Mouse (Mus musculus) forebrain, embryonic 10.5 days (tissue): ENCODE measurements around the gene Rbm20. TPM values are rescaled to one million over a fixed set of nuclear protein-coding genes. Genes with fewer than 3 reads are reported as not detected.
A peak's percentile ranks its signal among the peaks of the same experiment; 100 is the strongest.

Source experiments
- DNase-seq: peaks from one replicate; pipeline ENCODE4 v3.0.0-alpha.2; 2017; ENCODE audit warnings: low spot score; ENCODE audit errors: extremely low spot score
- H3K27ac ChIP-seq: fragments of 300-500 bp; sonication (generic); 2 replicates; pipeline ENCODE4 v1.5.1; 2016; ENCODE audit warnings: mild to moderate bottlenecking
- H3K27me3 ChIP-seq: fragments of 300-500 bp; sonication (generic); 2 replicates; pipeline ENCODE4 v1.6.1; 2016; ENCODE audit warnings: mild to moderate bottlenecking; ENCODE audit not compliant: poor library complexity, severe bottlenecking
- H3K36me3 ChIP-seq: fragments of 300-500 bp; sonication (generic); replicated peaks from 2 replicates; pipeline ENCODE4 v1.6.1; 2016; ENCODE audit warnings: mild to moderate bottlenecking, moderate library complexity
- H3K4me1 ChIP-seq: fragments of 300-500 bp; sonication (generic); 2 replicates; pipeline ENCODE4 v1.6.1; 2016
- H3K4me3 ChIP-seq: fragments of 300-500 bp; sonication (generic); 2 replicates; pipeline ENCODE4 v1.5.1; 2016; ENCODE audit warnings: mild to moderate bottlenecking, moderate library complexity
- H3K9me3 ChIP-seq: fragments of 300-500 bp; sonication (generic); 2 replicates; pipeline ENCODE4 v1.6.1; 2016; ENCODE audit warnings: mild to moderate bottlenecking, moderate library complexity
- WGBS: fragments of 180-500 bp; shearing (Covaris S2); methylation state at CpG from one replicate; pipeline ENCODE4 v1.1.7; 2016; 5-methylcytosine and 5-hydroxymethylcytosine counted together
- polyA plus RNA-seq: library from polyadenylated mRNA; unstranded; fragments of >200 nt; fragmentation: Nextera tagmentation; extraction: Ambion mirVana; gene quantifications from 2 replicates; pipeline ENCODE4 v1.2.1, GENCODE M21; 2016

Rbm20 gene
- polyA plus RNA-seq, 1 experiment from 2014 or later = 1.6 TPM

- no peak for DNase-seq
- peaks cover 6% of the 10 kb centered on the region for H3K4me1 ChIP-seq
- no peak overlapping the region for H3K4me3 ChIP-seq
- H3K27ac ChIP-seq = no peak overlapping the region
- no peaks in the 10 kb centered on the region for H3K36me3 ChIP-seq
- H3K9me3 ChIP-seq = peaks cover 3% of the 10 kb centered on the region; the same call in 1 of the 2 replicates
- no peaks in the 10 kb centered on the region for H3K27me3 ChIP-seq
- 75% methylated on average over 22 of the region's 22 CpGs for WGBS
Measured at GRCm38 (mm10) chr19:53751420-53752185, 74.5 kb downstream of the Rbm20 start.

GRCm38 (mm10) chr19:53752993-53753392 lies 75.9 kb downstream of the Rbm20 start:
- no peak overlapping the region for H3K27ac ChIP-seq
- no peaks in the 10 kb centered on the region for H3K27me3 ChIP-seq
- peaks cover 4% of the 10 kb centered on the region; the same call in 1 of the 2 replicates for H3K9me3 ChIP-seq
- peaks cover 6% of the 10 kb centered on the region for H3K4me1 ChIP-seq
- WGBS = 48% methylated on average over 7 of the region's 7 CpGs
- H3K4me3 ChIP-seq = no peak overlapping the region
- no peaks in the 10 kb centered on the region for H3K36me3 ChIP-seq
- DNase-seq = no peak

- DNase-seq = no peak
- H3K4me1 ChIP-seq = peaks cover 6% of the 10 kb centered on the region
- no peak overlapping the region for H3K27ac ChIP-seq
- no peaks in the 10 kb centered on the region for H3K27me3 ChIP-seq
- H3K36me3 ChIP-seq = no peaks in the 10 kb centered on the region
- WGBS = 84% methylated on average over 6 of the region's 7 CpGs
- no peak overlapping the region for H3K4me3 ChIP-seq
- peaks cover 4% of the 10 kb centered on the region; the same call in 1 of the 2 replicates for H3K9me3 ChIP-seq
Measured at GRCm38 (mm10) chr19:53754421-53754830, 77.3 kb downstream of the Rbm20 start.

- no peaks in the 10 kb centered on the region for H3K36me3 ChIP-seq
- no peaks in the 10 kb centered on the region for H3K27me3 ChIP-seq
- no peak for DNase-seq
- WGBS = 82% methylated on average over 5 of the region's 5 CpGs
- H3K4me1 ChIP-seq = peaks cover 6% of the 10 kb centered on the region
- no peak overlapping the region for H3K27ac ChIP-seq
- H3K4me3 ChIP-seq = no peak overlapping the region
- H3K9me3 ChIP-seq = peaks cover 4% of the 10 kb centered on the region; the same call in 1 of the 2 replicates
Measured at GRCm38 (mm10) chr19:53755346-53755745, 78.2 kb downstream of the Rbm20 start.

GRCm38 (mm10) chr19:53757432-53758109 lies 80.5 kb downstream of the Rbm20 start:
- H3K4me3 ChIP-seq = no peak overlapping the region
- no peak for DNase-seq
- no peaks in the 10 kb centered on the region for H3K36me3 ChIP-seq
- no peaks in the 10 kb centered on the region for H3K27me3 ChIP-seq
- 93% methylated on average over 17 of the region's 17 CpGs for WGBS
- no peak overlapping the region for H3K27ac ChIP-seq
- H3K4me1 ChIP-seq = peaks cover 6% of the 10 kb centered on the region
- H3K9me3 ChIP-seq = peaks cover 4% of the 10 kb centered on the region; the same call in 1 of the 2 replicates

- peaks cover 6% of the 10 kb centered on the region for H3K4me1 ChIP-seq
- H3K27me3 ChIP-seq = no peaks in the 10 kb centered on the region
- DNase-seq = no peak
- no peak overlapping the region for H3K27ac ChIP-seq
- H3K9me3 ChIP-seq = peaks cover 4% of the 10 kb centered on the region; the same call in 1 of the 2 replicates
- H3K4me3 ChIP-seq = no peak overlapping the region
- WGBS = 85% methylated on average over 2 of the region's 2 CpGs
- H3K36me3 ChIP-seq = no peaks in the 10 kb centered on the region
Measured at GRCm38 (mm10) chr19:53758881-53759418, 81.8 kb downstream of the Rbm20 start.

GRCm38 (mm10) chr19:53760125-53761101 lies 83.3 kb downstream of the Rbm20 start:
- DNase-seq = no peak
- WGBS = 85% methylated on average over 17 of the region's 17 CpGs

GRCm38 (mm10) chr19:53762749-53763438 lies 85.8 kb downstream of the Rbm20 start:
- H3K4me1 ChIP-seq = no peaks in the 10 kb centered on the region
- WGBS = 80% methylated on average over 8 of the region's 8 CpGs
- H3K27me3 ChIP-seq = peaks cover 3% of the 10 kb centered on the region; the same call in 1 of the 2 replicates
- H3K4me3 ChIP-seq = no peak overlapping the region
- H3K9me3 ChIP-seq = peaks cover 11% of the 10 kb centered on the region; the same call in 1 of the 2 replicates
- H3K27ac ChIP-seq = no peak overlapping the region
- no peak for DNase-seq
- no peaks in the 10 kb centered on the region for H3K36me3 ChIP-seq

More at GRCm38 (mm10) chr19:53760125-53761101, 83.3 kb downstream of the Rbm20 start:
- Histone ChIP-seq H3K27ac (no peak overlapping the region), H3K4me3 (no peak overlapping the region), H3K4me1 (no peaks in the 10 kb centered on the region), H3K9me3 (peaks cover 4% of the 10 kb centered on the region; the same call in 1 of the 2 replicates), H3K36me3 (no peaks in the 10 kb centered on the region), H3K27me3 (no peaks in the 10 kb centered on the region)

- WGBS = 83% methylated on average over 7 of the region's 7 CpGs
- no peak for DNase-seq
- Histone ChIP-seq H3K27me3 (peaks cover 14% of the 10 kb centered on the region), H3K36me3 (no peaks in the 10 kb centered on the region), H3K27ac (no peak overlapping the region), H3K9me3 (peaks cover 11% of the 10 kb centered on the region; the same call in 1 of the 2 replicates), H3K4me1 (0 out of 2 replicates have a peak, but pooled peaks cover 4% of the 10 kb centered on the region), H3K4me3 (no peak overlapping the region)
Measured at GRCm38 (mm10) chr19:53764688-53765478, 87.8 kb downstream of the Rbm20 start.

- WGBS = 34% methylated on average over 3 of the region's 3 CpGs
- H3K9me3 ChIP-seq = peaks cover 11% of the 10 kb centered on the region; the same call in 1 of the 2 replicates
- peaks cover 9% of the 10 kb centered on the region for H3K4me1 ChIP-seq
- peak overlapping the region; percentile 25; the same call in 1 of the 2 replicates for H3K27ac ChIP-seq
- no peak overlapping the region for H3K4me3 ChIP-seq
- peak; percentile 24 for DNase-seq
- H3K36me3 ChIP-seq = no peaks in the 10 kb centered on the region
- peaks cover 48% of the 10 kb centered on the region for H3K27me3 ChIP-seq
Measured at GRCm38 (mm10) chr19:53768478-53768877, 91.4 kb downstream of the Rbm20 start.
